Mouse (Mus musculus) thymus, adult 18-20 months (tissue): ENCODE data around the gene Gm43517.

ENCODE experiments used
- DNase-seq, 2 experiments: peaks; one replicate each; pipeline ENCODE4 v3.0.0; 2022; ENCODE audit warnings: mixed read lengths in 2 of 2

The Gm43517 gene

GRCm38 (mm10) chr12:49386081-49386805 is 1.3 kb downstream of the Gm43517 start:
- no peak for DNase-seq

- DNase-seq, result no peak
Measured at GRCm38 (mm10) chr12:49387856-49388598, 3.1 kb downstream of the Gm43517 start.

GRCm38 (mm10) chr12:49389666-49390065 is 4.7 kb downstream of the Gm43517 start:
- no peak for DNase-seq

GRCm38 (mm10) chr12:49390257-49390656 is 5.3 kb downstream of the Gm43517 start:
- no peak for DNase-seq

- no peak for DNase-seq
Measured at GRCm38 (mm10) chr12:49390926-49391304, 5.9 kb downstream of the Gm43517 start.

GRCm38 (mm10) chr12:49391305-49392040 is 6.5 kb downstream of the Gm43517 start:
- DNase-seq, result no peak

- DNase-seq, result no peak
Measured at GRCm38 (mm10) chr12:49392041-49392390, 7.0 kb downstream of the Gm43517 start.

GRCm38 (mm10) chr12:49392876-49393275 is 7.9 kb downstream of the Gm43517 start:
- DNase-seq, result no peak

GRCm38 (mm10) chr12:49393639-49394038 is 8.7 kb downstream of the Gm43517 start:
- no peak for DNase-seq

- no peak for DNase-seq
Measured at GRCm38 (mm10) chr12:49394181-49394580, 9.2 kb downstream of the Gm43517 start.

GRCm38 (mm10) chr12:49394836-49395235 is 9.9 kb downstream of the Gm43517 start:
- no peak for DNase-seq

GRCm38 (mm10) chr12:49395969-49396368 is 11.0 kb downstream of the Gm43517 start:
- DNase-seq, result no peak

GRCm38 (mm10) chr12:49396776-49397175 is 11.8 kb downstream of the Gm43517 start:
- no peak for DNase-seq

GRCm38 (mm10) chr12:49397443-49398162 is 12.6 kb downstream of the Gm43517 start:
- no peak for DNase-seq

GRCm38 (mm10) chr12:49398163-49398540 is 13.2 kb downstream of the Gm43517 start:
- no peak for DNase-seq

- no peak for DNase-seq
Measured at GRCm38 (mm10) chr12:49398636-49399035, 13.7 kb downstream of the Gm43517 start.

- no peak for DNase-seq
Measured at GRCm38 (mm10) chr12:49399611-49400010, 14.6 kb downstream of the Gm43517 start.

GRCm38 (mm10) chr12:49400036-49400852 is 15.3 kb downstream of the Gm43517 start:
- DNase-seq, result no peak

GRCm38 (mm10) chr12:49400853-49401118 is 15.8 kb downstream of the Gm43517 start:
- no peak for DNase-seq

GRCm38 (mm10) chr12:49401119-49401795 is 16.3 kb downstream of the Gm43517 start:
- DNase-seq, result no peak

GRCm38 (mm10) chr12:49401796-49402130 is 16.8 kb downstream of the Gm43517 start:
- no peak for DNase-seq

GRCm38 (mm10) chr12:49409833-49410232 is 24.9 kb downstream of the Gm43517 start:
- DNase-seq, result no peak
